Mouse (Mus musculus): ENCODE data around the gene Plekhm2. TPM values are rescaled to one million over a fixed set of nuclear protein-coding genes. Genes with fewer than 3 reads are reported as not detected.

Gene Plekhm2
- polyA plus RNA-seq (2015; fragmentation: Nextera tagmentation; extraction: Ambion mirVana): 5.5 and 6.2 TPM in 2 replicates

DNA sequence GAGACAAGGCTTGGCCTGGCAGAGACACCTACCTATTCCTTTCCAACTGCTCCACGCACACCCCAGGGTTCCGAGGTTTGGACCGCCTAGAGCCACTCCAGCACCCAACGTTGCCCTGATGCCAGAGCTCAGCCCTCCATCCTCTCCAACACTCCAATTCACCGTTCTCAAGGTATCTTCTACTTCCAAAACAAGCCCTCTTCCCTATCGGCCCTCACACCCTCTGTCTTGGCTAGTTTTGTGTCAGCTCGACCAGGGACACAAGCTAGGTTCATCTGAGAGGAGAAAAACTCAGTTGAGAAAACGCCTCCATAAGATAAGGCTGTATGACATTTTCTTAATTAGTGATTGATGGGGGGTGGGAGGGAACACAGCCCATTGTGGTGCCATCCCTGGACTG, at the start of gene Plekhm2:
Gene Plekhm2 (minus strand): TSS at position 101 of the 400 bp plus-strand sequence.
- ATAC-seq (ENCODE audit: borderline replicate concordance, extremely low read depth, low FRiP score, low TSS enrichment): no peak

DNA sequence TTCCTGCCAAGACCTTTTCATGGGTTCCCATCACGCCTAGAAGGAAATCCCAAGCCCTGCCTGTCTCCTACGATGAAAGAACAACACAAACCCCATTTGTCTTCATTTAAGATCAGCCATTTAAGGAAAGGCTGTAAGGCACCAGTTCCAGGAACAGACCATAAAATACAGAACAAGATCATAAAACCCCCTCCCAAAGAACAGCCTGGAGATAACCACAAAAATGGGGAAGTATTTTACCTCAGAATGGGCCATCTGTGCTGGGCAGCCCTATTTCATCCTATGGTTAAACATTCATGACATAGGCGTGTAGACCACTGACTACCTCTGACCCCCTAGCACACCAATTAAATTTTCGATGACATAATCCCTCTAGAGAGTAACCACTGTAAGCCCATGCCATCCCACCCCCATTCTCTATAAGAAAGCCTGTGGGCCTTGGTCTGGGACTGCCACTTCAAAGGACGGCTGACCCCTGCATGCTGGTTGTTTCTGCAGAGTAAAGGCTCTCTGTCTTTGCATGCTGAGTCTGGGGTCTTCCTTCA, 49.0 kb upstream of the Plekhm2 start:
- Histone ChIP-seq H3K36me3 (peaks cover 47% of the 10 kb centered on the region), H3K9me3 (no peaks in the 10 kb centered on the region), H3K27ac (no peak overlapping the region), H3K9ac (no peak overlapping the region), H3K4me2 (no peak overlapping the region), H3K27me3 (no peaks in the 10 kb centered on the region), H3K4me3 (no peak overlapping the region), H3K4me1 (peaks cover 7% of the 10 kb centered on the region; the same call in 1 of the 2 replicates)
- no peak for ATAC-seq (ENCODE audit: borderline replicate concordance, extremely low read depth, low FRiP score, low TSS enrichment)
- 81% methylated on average over 5 of the region's 5 CpGs for WGBS

More for the DNA sequence above, at the start of gene Plekhm2:
- Histone ChIP-seq H3K27me3 (no peaks in the 10 kb centered on the region), H3K4me1 (peaks cover 19% of the 10 kb centered on the region), H3K9me3 (no peaks in the 10 kb centered on the region), H3K27ac (peak within 1 kb of the TSS; percentile 67), H3K4me3 (peak within 1 kb of the TSS; percentile 73), H3K36me3 (peaks cover 20% of the 10 kb centered on the region), H3K9ac (peak within 1 kb of the TSS; percentile 81), H3K4me2 (peak within 1 kb of the TSS; percentile 81)
- 55% methylated on average over 8 of the region's 8 CpGs for WGBS

DNA sequence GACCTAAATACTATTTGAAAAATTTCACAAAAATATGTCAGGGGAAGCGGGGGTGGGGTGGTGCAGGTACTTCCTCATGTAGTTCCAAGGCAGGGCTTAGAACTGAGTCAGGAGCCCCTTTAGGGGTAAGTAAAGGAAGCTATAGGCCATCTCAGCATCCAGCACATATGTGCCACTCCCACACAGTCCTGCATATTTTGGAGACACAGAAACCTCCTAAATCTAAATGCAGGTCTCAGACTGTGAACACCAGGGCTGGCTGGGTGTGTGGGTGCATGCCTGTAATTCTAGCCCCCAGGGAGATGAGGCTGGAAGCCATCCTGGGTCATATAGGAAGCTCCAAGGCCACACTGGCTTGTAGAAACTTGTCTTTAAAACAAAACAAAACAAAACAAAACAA, 46.6 kb upstream of the Plekhm2 start:
- H3K9ac ChIP-seq: no peak overlapping the region
- H3K27ac ChIP-seq: no peak overlapping the region
- H3K4me2 ChIP-seq: no peak overlapping the region
- H3K27me3 ChIP-seq: no peaks in the 10 kb centered on the region
- ATAC-seq (ENCODE audit: borderline replicate concordance, extremely low read depth, low FRiP score, low TSS enrichment): no peak
- peaks cover 7% of the 10 kb centered on the region; the same call in 1 of the 2 replicates for H3K4me1 ChIP-seq
- H3K4me3 ChIP-seq: no peak overlapping the region
- H3K36me3 ChIP-seq: peaks cover 68% of the 10 kb centered on the region
- WGBS: 92% methylated on average over 1 of the region's 1 CpGs
- no peaks in the 10 kb centered on the region for H3K9me3 ChIP-seq

DNA sequence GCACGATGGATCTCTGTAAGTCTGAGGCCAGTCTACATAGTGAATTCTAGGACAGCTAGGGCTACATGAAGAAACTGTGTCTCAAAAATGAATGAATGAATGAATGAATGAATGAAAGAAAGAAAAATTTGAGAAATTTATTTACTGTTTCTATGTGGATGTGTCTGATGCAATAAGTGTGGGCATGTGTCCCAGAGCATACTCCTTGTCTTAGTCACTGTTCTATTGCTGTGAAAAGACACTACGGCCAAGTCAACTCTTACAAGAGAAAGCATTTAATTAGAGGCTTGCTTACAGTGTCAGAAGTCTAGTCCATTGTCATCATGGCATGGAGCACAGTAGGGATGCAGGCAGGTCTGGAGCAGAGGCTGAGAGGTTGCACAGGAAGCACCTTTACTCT, 44.3 kb upstream of the Plekhm2 start:
- H3K9me3 ChIP-seq: no peaks in the 10 kb centered on the region
- no peak overlapping the region for H3K4me3 ChIP-seq
- H3K27ac ChIP-seq: no peak overlapping the region
- no peak overlapping the region for H3K4me2 ChIP-seq
- H3K4me1 ChIP-seq: no peaks in the 10 kb centered on the region
- peaks cover 91% of the 10 kb centered on the region for H3K36me3 ChIP-seq
- H3K27me3 ChIP-seq: no peaks in the 10 kb centered on the region
- H3K9ac ChIP-seq: no peak overlapping the region
- ATAC-seq (ENCODE audit: borderline replicate concordance, extremely low read depth, low FRiP score, low TSS enrichment): no peak
- 99% methylated on average over 2 of the region's 2 CpGs for WGBS

DNA sequence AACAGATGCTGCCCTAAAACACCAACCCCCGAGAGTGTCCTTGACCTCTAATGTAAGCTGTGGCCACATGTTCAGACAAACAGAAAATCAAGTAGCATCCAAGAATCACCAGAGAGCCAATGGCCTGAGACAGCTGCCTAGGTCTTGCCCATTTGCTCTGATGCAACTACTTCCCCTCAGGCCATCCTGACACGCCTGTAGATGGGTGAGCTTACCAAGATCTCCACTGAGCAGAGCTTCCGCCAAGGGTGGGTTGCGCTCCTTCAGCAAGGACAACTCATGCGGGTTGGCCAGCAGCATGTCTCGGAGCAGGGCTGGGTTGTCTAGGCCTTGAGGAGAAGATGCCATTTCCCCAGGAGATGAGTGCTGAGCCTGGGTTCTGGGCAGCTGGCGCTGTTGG, 43.3 kb upstream of the Plekhm2 start:
- no peak overlapping the region for H3K9ac ChIP-seq
- no peak overlapping the region for H3K4me3 ChIP-seq
- H3K36me3 ChIP-seq: peaks cover 90% of the 10 kb centered on the region
- ATAC-seq (ENCODE audit: borderline replicate concordance, extremely low read depth, low FRiP score, low TSS enrichment): no peak
- H3K27me3 ChIP-seq: no peaks in the 10 kb centered on the region
- H3K27ac ChIP-seq: no peak overlapping the region
- H3K9me3 ChIP-seq: no peaks in the 10 kb centered on the region
- H3K4me2 ChIP-seq: no peak overlapping the region
- no peaks in the 10 kb centered on the region for H3K4me1 ChIP-seq
- WGBS: 85% methylated on average over 7 of the region's 7 CpGs

DNA sequence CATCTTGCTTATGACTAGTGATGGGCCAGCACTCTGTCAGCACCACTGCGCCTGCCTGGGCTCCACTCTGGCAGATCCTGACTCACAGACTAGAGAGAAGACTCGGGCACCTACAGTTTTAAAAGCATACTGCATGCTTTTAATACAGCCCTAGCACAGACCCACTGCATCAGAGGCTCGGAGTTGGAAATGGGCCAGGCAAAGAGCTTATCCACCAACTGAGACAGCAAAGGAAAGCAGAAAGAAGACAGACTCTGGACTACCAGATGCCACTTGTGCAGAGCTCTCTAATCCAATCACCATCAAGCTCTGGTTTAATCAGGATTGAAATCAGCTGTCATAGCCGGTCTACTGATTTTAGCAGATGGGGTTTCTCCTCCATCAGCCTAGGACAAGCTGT, 40.6 kb upstream of the Plekhm2 start:
- no peaks in the 10 kb centered on the region for H3K27me3 ChIP-seq
- H3K4me2 ChIP-seq: no peak overlapping the region
- 81% methylated on average over 4 of the region's 4 CpGs for WGBS
- H3K36me3 ChIP-seq: peaks cover 94% of the 10 kb centered on the region
- no peak overlapping the region for H3K9ac ChIP-seq
- no peaks in the 10 kb centered on the region for H3K9me3 ChIP-seq
- ATAC-seq (ENCODE audit: borderline replicate concordance, extremely low read depth, low FRiP score, low TSS enrichment): peak; percentile 35; the same call in 1 of the 2 replicates
- no peak overlapping the region for H3K4me3 ChIP-seq
- no peak overlapping the region for H3K27ac ChIP-seq
- no peaks in the 10 kb centered on the region for H3K4me1 ChIP-seq

DNA sequence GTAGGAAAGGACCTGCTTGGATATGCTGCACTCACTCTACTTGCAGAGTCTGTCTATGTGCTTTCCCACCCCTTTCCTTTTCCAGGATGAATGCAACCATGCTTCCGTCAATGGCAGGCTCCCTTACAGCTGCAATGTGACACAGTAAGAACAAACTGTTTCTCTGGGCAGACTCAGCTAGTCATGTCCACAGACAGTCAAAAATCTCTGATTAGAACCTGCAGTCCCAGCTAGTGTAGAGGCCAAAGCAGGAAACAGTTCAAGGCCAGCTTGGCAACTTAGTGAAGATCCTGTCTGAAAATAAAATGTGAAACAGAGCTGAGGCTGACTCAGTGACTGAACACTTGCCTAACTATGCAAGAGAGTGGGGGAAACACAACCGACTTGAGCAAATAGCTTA, 39.9 kb upstream of the Plekhm2 start:
- no peaks in the 10 kb centered on the region for H3K9me3 ChIP-seq
- H3K4me3 ChIP-seq: no peak overlapping the region
- H3K27ac ChIP-seq: no peak overlapping the region
- H3K4me1 ChIP-seq: no peaks in the 10 kb centered on the region
- peaks cover 95% of the 10 kb centered on the region for H3K36me3 ChIP-seq
- H3K9ac ChIP-seq: no peak overlapping the region
- H3K27me3 ChIP-seq: no peaks in the 10 kb centered on the region
- no peak overlapping the region for H3K4me2 ChIP-seq
- 87% methylated on average over 2 of the region's 2 CpGs for WGBS
- ATAC-seq (ENCODE audit: borderline replicate concordance, extremely low read depth, low FRiP score, low TSS enrichment): no peak

DNA sequence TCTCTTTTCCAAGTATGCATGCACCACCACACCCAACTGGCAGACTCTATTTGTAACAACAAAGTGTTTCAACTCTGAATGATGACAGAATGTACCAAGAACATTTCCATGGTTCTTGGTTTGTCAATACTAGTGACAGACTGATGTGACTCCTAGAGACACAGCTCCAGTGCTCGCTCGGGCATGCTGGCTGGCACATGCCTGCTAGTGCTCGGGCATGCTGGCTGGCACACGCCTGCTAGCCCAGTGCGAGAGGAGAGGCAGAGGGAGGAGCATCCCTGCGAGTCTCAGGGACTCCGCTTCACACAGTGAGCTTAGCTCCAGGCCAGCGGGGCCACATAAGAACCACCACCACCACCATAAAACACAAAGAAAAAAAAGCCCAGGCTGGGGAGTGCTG, 30.0 kb upstream of the Plekhm2 start:
- no peak for ATAC-seq (ENCODE audit: borderline replicate concordance, extremely low read depth, low FRiP score, low TSS enrichment)
- H3K27ac ChIP-seq: no peak overlapping the region

DNA sequence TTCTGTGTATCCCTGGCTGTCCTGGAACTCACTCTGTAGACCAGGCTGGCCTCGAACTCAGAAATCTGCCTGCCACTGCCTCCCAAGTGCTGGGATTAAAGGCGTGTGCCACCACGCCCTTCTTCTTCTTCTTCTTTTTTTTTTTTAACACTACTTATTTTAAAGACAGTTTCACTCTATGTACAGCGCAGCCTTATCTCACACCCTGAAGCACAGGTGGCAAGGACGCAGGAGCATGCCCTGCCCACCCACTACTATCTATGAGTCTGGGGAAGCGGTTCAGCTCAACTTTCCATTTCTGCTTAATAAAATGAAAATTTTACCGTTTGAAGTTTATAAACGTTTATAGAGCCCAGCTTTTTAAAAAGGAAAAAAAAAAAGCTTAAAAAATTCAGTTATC, 23.8 kb upstream of the Plekhm2 start:
- H3K9ac ChIP-seq: no peak overlapping the region
- ATAC-seq (ENCODE audit: borderline replicate concordance, extremely low read depth, low FRiP score, low TSS enrichment): no peak
- H3K27ac ChIP-seq: no peak overlapping the region
- H3K36me3 ChIP-seq: peaks cover 75% of the 10 kb centered on the region
- H3K27me3 ChIP-seq: no peaks in the 10 kb centered on the region
- no peak overlapping the region for H3K4me2 ChIP-seq
- no peaks in the 10 kb centered on the region for H3K9me3 ChIP-seq
- H3K4me3 ChIP-seq: no peak overlapping the region
- WGBS: 83% methylated on average over 8 of the region's 8 CpGs
- H3K4me1 ChIP-seq: peaks cover 6% of the 10 kb centered on the region; the same call in 1 of the 2 replicates

More for the DNA sequence above, 30.0 kb upstream of the Plekhm2 start:
- Histone ChIP-seq H3K4me2 (no peak overlapping the region), H3K4me1 (no peaks in the 10 kb centered on the region), H3K36me3 (peaks cover 78% of the 10 kb centered on the region), H3K4me3 (no peak overlapping the region), H3K9me3 (no peaks in the 10 kb centered on the region), H3K9ac (no peak overlapping the region), H3K27me3 (no peaks in the 10 kb centered on the region)
- 93% methylated on average over 8 of the region's 8 CpGs for WGBS

DNA sequence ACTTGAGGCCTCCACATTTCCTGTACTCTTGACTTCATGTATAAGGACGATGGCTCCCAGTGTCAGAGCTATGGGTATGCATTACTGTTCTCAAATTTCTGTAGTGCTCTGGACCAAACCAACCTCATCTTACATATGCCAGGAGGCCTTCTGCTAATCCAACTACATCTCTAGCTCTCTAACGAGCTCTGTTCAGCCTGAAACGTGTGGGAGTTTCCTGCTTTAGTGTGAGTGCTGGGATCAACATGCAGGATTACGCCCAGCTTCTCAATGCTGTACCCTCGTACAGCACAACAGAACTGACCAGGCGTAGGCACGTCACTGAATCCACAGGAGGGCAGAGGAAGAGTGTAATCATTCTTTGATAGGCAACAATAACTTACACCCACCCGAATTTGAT, 21.8 kb upstream of the Plekhm2 start:
- ATAC-seq (ENCODE audit: borderline replicate concordance, extremely low read depth, low FRiP score, low TSS enrichment): no peak
- Histone ChIP-seq H3K4me1 (peaks cover 21% of the 10 kb centered on the region), H3K27ac (peak overlapping the region; percentile 48; the same call in 1 of the 2 replicates), H3K9ac (no peak overlapping the region), H3K36me3 (peaks cover 65% of the 10 kb centered on the region), H3K9me3 (no peaks in the 10 kb centered on the region), H3K27me3 (no peaks in the 10 kb centered on the region), H3K4me3 (no peak overlapping the region), H3K4me2 (no peak overlapping the region)
- WGBS: 74% methylated on average over 8 of the region's 8 CpGs

DNA sequence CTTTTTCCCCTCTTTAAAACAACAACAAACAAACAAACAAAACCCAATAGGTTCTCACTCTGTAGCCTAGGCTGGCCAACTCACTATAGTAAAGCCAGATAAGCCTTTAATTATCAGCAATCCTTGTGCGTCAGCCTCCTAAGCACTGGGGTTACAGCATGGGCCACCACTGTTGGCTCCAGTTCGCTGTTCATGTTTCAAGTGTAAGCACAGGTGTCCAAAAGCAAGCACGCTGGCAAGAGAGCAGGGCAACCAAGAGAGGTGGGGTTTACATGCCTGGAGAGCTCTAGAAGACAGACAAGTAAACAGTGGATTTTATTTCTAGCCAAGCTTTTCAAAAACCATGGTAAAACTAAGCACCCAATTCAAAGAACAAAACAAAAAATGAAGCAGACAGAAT, 21.4 kb upstream of the Plekhm2 start:
- Histone ChIP-seq H3K36me3 (peaks cover 60% of the 10 kb centered on the region), H3K27me3 (no peaks in the 10 kb centered on the region), H3K4me2 (no peak overlapping the region), H3K4me3 (no peak overlapping the region), H3K27ac (0 out of 2 replicates have a peak overlapping the region, but pooled peaks have one; percentile 48), H3K4me1 (peaks cover 23% of the 10 kb centered on the region), H3K9ac (no peak overlapping the region), H3K9me3 (no peaks in the 10 kb centered on the region)
- 55% methylated on average over 3 of the region's 3 CpGs for WGBS
- ATAC-seq (ENCODE audit: borderline replicate concordance, extremely low read depth, low FRiP score, low TSS enrichment): no peak

DNA sequence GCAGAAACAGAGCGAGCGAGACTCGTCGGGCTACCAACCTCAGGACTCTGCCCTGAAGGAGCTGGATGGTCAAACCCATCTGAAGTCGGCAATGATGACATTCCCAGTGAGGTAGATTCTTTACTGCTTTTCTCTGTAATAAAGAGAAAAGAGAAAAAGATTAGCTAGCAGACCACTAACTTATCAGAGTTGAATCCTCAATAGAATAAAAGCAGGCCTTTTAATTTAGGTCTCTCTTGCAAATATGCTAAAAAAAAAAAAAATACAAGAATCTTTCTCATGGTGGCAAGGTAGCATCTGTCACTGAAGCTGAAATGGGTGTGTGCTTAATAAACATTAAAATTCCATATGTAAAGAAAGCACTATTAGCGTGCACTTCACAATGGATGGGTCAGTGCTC, 20.8 kb upstream of the Plekhm2 start, which contains the start of gene Rsc1a1:
Gene Rsc1a1 (minus strand): TSS at position 101 of the 400 bp plus-strand sequence.
- H3K4me3 ChIP-seq: no peak within 1 kb of the TSS
- no peak within 1 kb of the TSS for H3K4me2 ChIP-seq
- 0 out of 2 replicates have a peak within 1 kb of the TSS, but pooled peaks have one; percentile 48 for H3K27ac ChIP-seq
- H3K27me3 ChIP-seq: no peaks in the 10 kb centered on the region
- H3K4me1 ChIP-seq: peaks cover 28% of the 10 kb centered on the region
- ATAC-seq (ENCODE audit: borderline replicate concordance, extremely low read depth, low FRiP score, low TSS enrichment): no peak
- peaks cover 54% of the 10 kb centered on the region for H3K36me3 ChIP-seq
- H3K9me3 ChIP-seq: no peaks in the 10 kb centered on the region
- 88% methylated on average over 6 of the region's 6 CpGs for WGBS
- no peak within 1 kb of the TSS for H3K9ac ChIP-seq

Measured in lung, embryonic 15.5 days (tissue).